Mouse (Mus musculus) liver, embryonic 16.5 days (tissue): ENCODE results near the gene Syngr2. TPM values are rescaled to one million over a fixed set of nuclear protein-coding genes. Genes with fewer than 3 reads are reported as not detected.
A peak's percentile ranks its signal among the peaks of the same experiment; 100 is the strongest.

ENCODE experiments used
- ATAC-seq: fragments of 200-750 bp; cut with Nextera tagmentation; 2 replicates; pipeline ENCODE4 v1.8.0; 2017; ENCODE audit warnings: low read depth, mild to moderate bottlenecking, moderate number of reproducible peaks, moderate library complexity
- H3K27ac ChIP-seq: fragments of 300-500 bp; sonication (generic); 2 replicates; pipeline ENCODE4 v1.5.1; 2014; ENCODE audit warnings: mild to moderate bottlenecking, low read length
- H3K27me3 ChIP-seq: fragments of 300-500 bp; sonication (generic); 2 replicates; pipeline ENCODE4 v1.6.1; 2014; ENCODE audit warnings: low read depth, low read length, mixed read lengths; ENCODE audit not compliant: control insufficient read depth, insufficient read depth
- H3K36me3 ChIP-seq: fragments of 300-500 bp; sonication (generic); 2 replicates; pipeline ENCODE4 v1.6.1; 2014; ENCODE audit warnings: mild to moderate bottlenecking; ENCODE audit not compliant: control insufficient read depth, insufficient read depth
- H3K4me1 ChIP-seq: fragments of 300-500 bp; sonication (generic); 2 replicates; pipeline ENCODE4 v1.6.1; 2014; ENCODE audit warnings: low read depth, low read length, mixed read lengths; ENCODE audit not compliant: control insufficient read depth
- H3K4me2 ChIP-seq: fragments of 300-500 bp; sonication (generic); 2 replicates; pipeline ENCODE4 v1.6.1; 2014; ENCODE audit warnings: low read depth, low read length, mixed read lengths
- H3K4me3 ChIP-seq: fragments of 300-500 bp; sonication (generic); 2 replicates; pipeline ENCODE4 v1.5.1; 2014; ENCODE audit warnings: low read depth, mild to moderate bottlenecking, low read length
- H3K9ac ChIP-seq: fragments of 300-500 bp; sonication (generic); 2 replicates; pipeline ENCODE4 v1.6.1; 2014; ENCODE audit warnings: low read depth, low read length
- H3K9me3 ChIP-seq: fragments of 300-500 bp; sonication (generic); replicated peaks from 2 replicates; pipeline ENCODE4 v1.6.1; 2016; ENCODE audit warnings: low read length; ENCODE audit not compliant: control insufficient read depth
- WGBS: fragments of 180-500 bp; shearing (Covaris S2); extraction: QIAGEN DNeasy Blood & Tissue Kit; methylation state at CpG from one replicate; pipeline ENCODE4 v1.1.7; 2014; ENCODE audit not compliant: insufficient replicate concordance; 5-methylcytosine and 5-hydroxymethylcytosine counted together
- polyA plus RNA-seq: library from polyadenylated mRNA; unstranded; fragments of >200 nt; fragmentation: Nextera tagmentation; extraction: Ambion mirVana; gene quantifications from 2 replicates; pipeline ENCODE4 v1.2.1, GENCODE M21; 2015

The Syngr2 gene
- polyA plus RNA-seq, 1 experiment from 2014 or later: 55.5 TPM

DNA sequence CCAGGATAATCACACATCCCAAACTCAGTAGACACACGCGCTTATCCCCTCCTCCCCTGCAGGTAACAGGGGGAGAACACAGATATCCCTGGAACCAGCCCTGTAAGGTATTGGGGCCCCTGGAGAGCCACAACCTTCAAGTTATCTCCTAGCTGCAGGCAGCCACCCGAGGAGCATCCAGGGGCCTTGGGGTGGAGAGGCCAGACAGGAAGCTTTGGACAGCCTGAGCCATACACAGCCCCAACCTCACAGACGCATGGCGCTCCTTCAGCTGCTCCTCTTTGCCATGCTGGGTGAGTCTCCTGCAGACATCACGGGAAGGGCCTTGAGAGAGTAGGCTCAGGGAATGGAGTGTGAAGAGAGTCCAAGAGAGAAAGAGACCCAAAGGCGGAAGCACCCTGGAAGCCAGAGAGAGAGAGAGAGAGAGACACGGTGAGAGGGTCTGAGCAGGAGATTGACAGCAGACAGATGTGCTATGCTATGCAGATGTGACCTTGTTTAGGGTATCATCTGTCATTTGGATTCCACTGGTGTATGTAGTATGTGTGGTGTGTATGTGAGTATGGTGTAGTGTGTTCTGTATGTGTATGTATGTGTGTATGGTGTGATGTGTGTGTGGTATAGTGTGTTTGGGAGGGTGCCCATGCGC, 11.8 kb upstream of the Syngr2 start, which contains the start of gene 6030468B19Rik:
Gene 6030468B19Rik, plus strand, starts transcription at position 150 of the 649 bp plus-strand sequence.
- H3K9me3 ChIP-seq: no peaks in the 10 kb centered on the region
- H3K27me3 ChIP-seq: no peaks in the 10 kb centered on the region
- H3K36me3 ChIP-seq: peaks cover 11% of the 10 kb centered on the region
- H3K9ac ChIP-seq: peak within 1 kb of the TSS; percentile 92
- H3K4me1 ChIP-seq: peaks cover 65% of the 10 kb centered on the region
- 17% methylated on average over 9 of the region's 9 CpGs for WGBS
- peak within 1 kb of the TSS; percentile 85 for H3K4me3 ChIP-seq
- H3K4me2 ChIP-seq: peak within 1 kb of the TSS; percentile 71
- H3K27ac ChIP-seq: peak within 1 kb of the TSS; percentile 98
- peak; percentile 95 for ATAC-seq

DNA sequence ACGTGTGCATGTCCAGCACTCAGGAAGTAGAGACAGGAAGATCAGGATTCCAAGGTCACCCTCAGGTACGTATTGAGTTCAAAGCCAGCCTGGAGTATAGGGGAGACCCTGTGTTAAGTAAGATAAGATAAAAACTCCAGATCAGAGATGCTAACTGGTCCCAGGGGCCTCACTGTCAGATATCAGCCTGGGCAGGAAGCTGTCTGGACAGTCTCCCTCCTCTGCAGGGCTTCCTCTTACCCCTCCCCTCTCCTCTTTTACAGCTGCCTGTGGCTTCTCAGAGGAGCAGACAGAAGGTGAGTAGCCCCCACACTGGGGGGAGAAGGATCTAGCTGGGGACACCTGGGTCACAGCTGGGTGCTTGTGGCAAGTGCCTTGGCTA, 11.3 kb upstream of the Syngr2 start:
- Histone ChIP-seq H3K9ac (peak overlapping the region; percentile 92), H3K4me1 (peaks cover 65% of the 10 kb centered on the region), H3K9me3 (no peaks in the 10 kb centered on the region), H3K36me3 (peaks cover 16% of the 10 kb centered on the region), H3K4me3 (peak overlapping the region; percentile 85), H3K4me2 (peak overlapping the region; percentile 71), H3K27ac (peak overlapping the region; percentile 98), H3K27me3 (no peaks in the 10 kb centered on the region)
- WGBS: 5% methylated on average over 2 of the region's 2 CpGs
- ATAC-seq: peak; percentile 60

DNA sequence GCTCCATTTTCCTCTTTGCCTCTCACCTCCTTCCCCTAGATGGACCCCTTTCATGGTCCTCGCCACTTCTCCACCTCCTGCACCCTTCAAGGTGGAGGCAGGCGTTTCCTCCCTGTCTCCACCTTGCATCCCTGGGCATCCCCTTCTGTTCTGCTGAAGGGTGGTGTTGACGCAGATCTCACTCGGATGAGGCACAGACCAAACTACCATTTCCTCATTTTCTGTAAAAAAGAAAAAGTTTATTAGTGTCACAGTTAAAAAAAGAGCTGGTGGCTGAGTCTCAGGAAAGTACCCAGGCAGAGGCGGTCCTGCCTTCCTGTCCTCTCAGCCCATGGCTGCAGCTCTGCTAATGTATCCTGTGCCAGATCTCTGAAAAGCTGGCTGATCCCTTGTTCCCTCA, 10.3 kb upstream of the Syngr2 start:
- 41% methylated on average over 5 of the region's 5 CpGs for WGBS
- H3K4me1 ChIP-seq: peaks cover 63% of the 10 kb centered on the region
- H3K27ac ChIP-seq: peak overlapping the region; percentile 98
- no peaks in the 10 kb centered on the region for H3K9me3 ChIP-seq
- no peak for ATAC-seq
- peak overlapping the region; percentile 92 for H3K9ac ChIP-seq
- peak overlapping the region; percentile 85 for H3K4me3 ChIP-seq
- no peaks in the 10 kb centered on the region for H3K27me3 ChIP-seq
- peak overlapping the region; percentile 71 for H3K4me2 ChIP-seq
- peaks cover 23% of the 10 kb centered on the region for H3K36me3 ChIP-seq

DNA sequence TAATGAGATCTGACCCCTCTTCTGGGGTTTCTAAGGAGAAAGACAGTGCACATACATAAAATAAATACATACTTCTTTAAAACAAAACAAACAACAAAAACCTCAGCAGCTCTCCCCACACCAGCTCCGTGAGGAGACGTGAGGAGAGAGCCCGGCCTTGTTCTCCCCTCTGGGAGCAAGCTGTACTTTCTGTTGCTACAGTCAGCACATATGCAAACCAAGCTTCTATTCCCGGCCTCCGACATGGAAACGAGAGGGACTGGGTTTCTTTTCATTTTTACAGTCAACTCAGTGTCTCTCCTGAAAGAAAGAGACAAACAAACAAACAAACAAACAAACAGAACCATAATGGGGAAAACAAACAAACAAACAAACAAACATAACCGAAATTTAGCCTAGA, 9.4 kb upstream of the Syngr2 start:
- peak overlapping the region; percentile 98 for H3K27ac ChIP-seq
- no peaks in the 10 kb centered on the region for H3K27me3 ChIP-seq
- peaks cover 58% of the 10 kb centered on the region for H3K4me1 ChIP-seq
- H3K9me3 ChIP-seq: no peaks in the 10 kb centered on the region
- ATAC-seq: no peak
- peak overlapping the region; percentile 85 for H3K4me3 ChIP-seq
- peaks cover 23% of the 10 kb centered on the region for H3K36me3 ChIP-seq
- H3K4me2 ChIP-seq: peak overlapping the region; percentile 71
- WGBS: 83% methylated on average over 7 of the region's 7 CpGs
- H3K9ac ChIP-seq: peak overlapping the region; percentile 92

DNA sequence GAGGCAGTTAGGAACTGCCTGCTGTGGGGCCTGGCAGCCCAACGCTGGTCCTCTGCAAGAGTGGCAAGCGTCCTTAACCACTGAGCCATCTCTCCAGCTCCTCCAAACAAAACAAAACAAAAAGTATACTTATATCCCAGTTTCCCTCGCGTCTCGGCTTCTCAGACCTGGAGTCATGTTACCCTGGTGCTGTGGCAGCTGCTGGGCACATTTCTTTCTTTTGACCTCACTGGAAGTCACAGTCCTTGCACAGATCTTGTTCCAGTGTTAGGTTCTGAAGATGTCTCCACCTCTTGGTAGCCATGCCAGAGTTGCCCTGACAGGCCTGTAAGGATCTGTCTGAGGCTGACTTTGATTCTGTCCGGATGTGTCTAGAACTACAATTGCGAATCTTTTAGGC, 7.8 kb upstream of the Syngr2 start:
- H3K36me3 ChIP-seq: peaks cover 34% of the 10 kb centered on the region
- H3K4me2 ChIP-seq: peak overlapping the region; percentile 71
- H3K9ac ChIP-seq: peak overlapping the region; percentile 60
- WGBS: 84% methylated on average over 7 of the region's 7 CpGs
- peak overlapping the region; percentile 85 for H3K4me3 ChIP-seq
- H3K9me3 ChIP-seq: no peaks in the 10 kb centered on the region
- 0 out of 2 replicates have a peak overlapping the region, but pooled peaks have one; percentile 43 for H3K27ac ChIP-seq
- ATAC-seq: no peak
- no peaks in the 10 kb centered on the region for H3K27me3 ChIP-seq
- peaks cover 47% of the 10 kb centered on the region for H3K4me1 ChIP-seq

DNA sequence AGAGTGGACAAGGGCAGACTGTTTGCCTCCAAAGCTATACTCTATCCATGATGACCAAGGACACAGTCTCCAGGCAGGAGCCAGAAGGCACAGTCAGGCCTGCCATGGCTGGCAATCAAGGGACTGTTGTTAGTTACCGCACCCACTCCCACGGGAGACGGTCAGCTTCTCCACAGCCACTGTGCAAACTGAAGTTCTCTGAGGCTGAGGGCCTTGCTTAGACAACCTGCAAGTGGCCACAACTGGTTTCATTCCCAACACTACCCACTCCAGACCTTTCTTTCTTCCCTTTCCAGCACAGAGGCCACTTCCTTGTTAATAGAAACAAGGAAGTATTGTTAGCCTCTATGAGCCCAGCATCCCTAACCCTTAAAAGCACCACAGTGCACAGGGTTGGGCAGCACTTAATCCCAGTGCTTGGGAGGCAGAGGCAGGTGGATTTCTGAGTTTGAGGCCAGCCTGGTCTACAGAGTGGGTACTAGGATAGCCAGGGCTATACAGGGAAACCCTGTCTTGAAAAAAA, 6.2 kb upstream of the Syngr2 start:
- peak overlapping the region; percentile 13 for H3K9ac ChIP-seq
- ATAC-seq: no peak
- H3K27ac ChIP-seq: 0 out of 2 replicates have a peak overlapping the region, but pooled peaks have one; percentile 23
- peak overlapping the region; percentile 23 for H3K4me3 ChIP-seq
- peak overlapping the region; percentile 71 for H3K4me2 ChIP-seq
- H3K9me3 ChIP-seq: no peaks in the 10 kb centered on the region
- WGBS: 90% methylated on average over 3 of the region's 3 CpGs
- H3K4me1 ChIP-seq: peaks cover 42% of the 10 kb centered on the region
- H3K27me3 ChIP-seq: no peaks in the 10 kb centered on the region
- peaks cover 43% of the 10 kb centered on the region for H3K36me3 ChIP-seq

DNA sequence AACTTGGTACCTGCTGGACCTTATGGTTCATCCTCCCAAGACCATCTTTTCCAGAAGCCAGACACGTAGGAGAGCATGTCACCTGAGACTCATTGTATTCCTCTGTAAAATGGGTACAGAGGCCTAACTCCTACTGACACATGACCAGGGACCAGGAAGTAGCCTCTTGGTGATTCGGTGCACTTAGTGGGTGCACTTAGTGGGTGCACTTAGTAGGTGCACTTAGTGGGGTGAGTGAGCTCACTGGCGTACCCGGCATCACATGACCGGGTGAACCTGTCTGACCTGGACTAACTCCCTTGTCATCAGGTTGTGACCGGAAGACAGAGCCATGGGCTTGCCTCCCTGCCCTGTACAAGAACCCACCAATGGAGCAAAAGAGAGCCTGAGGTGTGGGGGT, 2.7 kb upstream of the Syngr2 start:
- H3K4me1 ChIP-seq: peaks cover 39% of the 10 kb centered on the region
- no peak for ATAC-seq
- H3K9me3 ChIP-seq: no peaks in the 10 kb centered on the region
- H3K9ac ChIP-seq: no peak overlapping the region
- H3K27me3 ChIP-seq: no peaks in the 10 kb centered on the region
- WGBS: 93% methylated on average over 6 of the region's 6 CpGs
- H3K4me2 ChIP-seq: no peak overlapping the region
- peaks cover 41% of the 10 kb centered on the region for H3K36me3 ChIP-seq
- H3K4me3 ChIP-seq: no peak overlapping the region
- H3K27ac ChIP-seq: no peak overlapping the region

DNA sequence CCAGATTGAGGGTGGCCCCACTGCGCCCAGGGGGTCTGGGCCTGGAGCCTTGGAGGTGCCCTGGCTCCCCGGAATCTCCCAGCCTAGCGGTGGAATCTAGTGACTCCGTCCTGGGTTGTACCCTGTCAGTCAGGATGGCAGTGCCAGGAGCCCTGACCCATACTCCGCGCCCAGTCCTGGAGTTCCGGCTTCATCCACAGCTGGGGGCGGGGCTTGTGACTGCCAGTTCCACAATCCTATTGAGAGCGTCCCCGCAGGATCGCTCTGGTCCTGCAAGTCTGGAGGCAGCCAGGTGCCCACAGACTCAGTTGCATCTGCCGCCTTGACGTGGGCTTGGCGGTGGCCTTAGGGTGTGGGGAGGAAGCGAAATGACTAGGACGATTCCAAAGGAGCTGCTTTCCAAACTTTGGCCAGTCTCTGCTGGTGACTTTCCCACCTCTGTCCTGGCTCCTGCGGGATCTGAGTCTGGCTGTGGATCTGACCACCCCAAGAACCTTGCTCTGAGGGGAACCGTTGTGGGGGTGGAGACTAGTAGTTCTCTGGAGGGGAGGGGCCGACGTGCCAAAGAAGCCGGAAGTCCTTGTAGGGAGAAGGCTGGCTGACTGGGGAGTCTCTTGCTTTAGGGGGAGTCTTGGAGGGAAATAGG, 1.1 kb downstream of the Syngr2 start:
- Histone ChIP-seq H3K27me3 (no peaks in the 10 kb centered on the region), H3K4me2 (peak overlapping the region; percentile 92), H3K4me1 (peaks cover 43% of the 10 kb centered on the region), H3K36me3 (peaks cover 55% of the 10 kb centered on the region), H3K9ac (peak overlapping the region; percentile 92), H3K9me3 (no peaks in the 10 kb centered on the region), H3K27ac (peak overlapping the region; percentile 83), H3K4me3 (peak overlapping the region; percentile 84)
- peak; percentile 70 for ATAC-seq
- WGBS: under 1% methylated on average over 21 of the region's 21 CpGs

GRCm38 (mm10) chr11:117813867-117814266, 4.4 kb downstream of the Syngr2 start:
- 53% methylated on average over 5 of the region's 5 CpGs for WGBS
- Histone ChIP-seq H3K27me3 (no peaks in the 10 kb centered on the region), H3K9ac (0 out of 2 replicates have a peak overlapping the region, but pooled peaks have one; percentile 27), H3K27ac (peak overlapping the region; percentile 62), H3K4me1 (peaks cover 39% of the 10 kb centered on the region), H3K36me3 (peaks cover 63% of the 10 kb centered on the region), H3K9me3 (no peaks in the 10 kb centered on the region), H3K4me3 (no peak overlapping the region), H3K4me2 (no peak overlapping the region)
- no peak for ATAC-seq
